Mouse (Mus musculus) liver, embryonic 14 days (tissue): ENCODE measurements around the gene Gramd1b. TPM values are rescaled to one million over a fixed set of nuclear protein-coding genes. Genes with fewer than 3 reads are reported as not detected.

Source experiments
- polyA plus RNA-seq: library from polyadenylated mRNA; depleted of rRNA; stranded (reverse); fragments of >200 nt; gene quantifications from 2 replicates; pipeline ENCODE4 v1.2.3, GENCODE M21; 2012; rRNA removed

Gene Gramd1b
- 1.1 and 1.2 TPM in 2 replicates for polyA plus RNA-seq

GRCm38 (mm10) chr9:40531027-40531621 lies at the start of gene Gramd1b:
TSS of gene Gramd1b (minus strand) at chr9:40531383.

GRCm38 (mm10) chr9:40269103-40269861 lies 261.9 kb downstream of the Gramd1b start, which contains the start of gene Scn3b:
TSS of gene Scn3b (plus strand) at chr9:40269217.

Other genes starting within 250 kb of the Gramd1b start
- not detected in 2 replicates for gene Gm21915, start 139.2 kb upstream of the Gramd1b start, polyA plus RNA-seq
- gene Clmp, start 154.6 kb upstream of the Gramd1b start, polyA plus RNA-seq, result 0.38 and 0.80 TPM in 2 replicates